Mouse (Mus musculus) thymus, adult 2 months (tissue): ENCODE measurements around the gene Piezo1.

Experiments
- CTCF ChIP-seq: fragments of 200-500 bp; IDR thresholded peaks from 2 replicates; pipeline ENCODE4 v1.5.1; 2012; ENCODE audit warnings: mild to moderate bottlenecking, control low read depth, low read length, moderate library complexity, borderline replicate concordance; ENCODE audit not compliant: control insufficient read depth, poor library complexity, insufficient read depth; ENCODE audit errors: extremely low read depth
- POLR2A ChIP-seq: fragments of 200-500 bp; IDR thresholded peaks from 2 replicates; pipeline ENCODE4 v1.6.1; 2012; ENCODE audit warnings: mild to moderate bottlenecking, low read length, control low read depth, moderate library complexity; ENCODE audit not compliant: control insufficient read depth, poor library complexity, insufficient read depth; ENCODE audit errors: extremely low read depth

DNA sequence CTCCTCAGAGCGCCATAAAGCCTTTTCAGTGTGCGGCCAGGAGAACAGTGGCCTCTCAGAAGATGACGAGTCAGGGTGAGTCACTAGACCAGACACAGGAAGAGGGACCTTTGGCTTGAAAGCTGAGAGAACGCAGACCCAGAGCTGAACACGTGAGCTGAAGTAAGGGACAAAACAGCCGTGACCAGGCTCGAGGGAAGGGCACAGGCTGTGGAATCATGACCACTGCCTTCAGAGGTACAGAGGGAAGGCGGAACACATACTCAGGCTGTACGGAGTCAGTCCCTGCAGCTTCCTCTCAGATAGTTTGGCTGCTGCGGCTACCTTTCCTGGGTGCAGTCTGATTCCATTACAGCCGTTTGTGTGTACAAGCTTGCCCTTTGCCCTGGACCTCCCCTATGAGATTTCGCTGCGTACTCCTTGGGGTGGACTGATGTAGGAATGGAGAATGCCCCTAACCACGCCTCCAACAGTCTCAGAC lies 34.3 kb upstream of the Piezo1 start:
- TF ChIP-seq POLR2A (no peak), CTCF (no peak)
